In genomic region chr2:158699908-158700307, GRCm38 (mm10) we compare ENCODE assay signal across 29 mouse cellular contexts. TPM values are rescaled to one million over a fixed set of nuclear protein-coding genes. Genes with fewer than 3 reads are reported as not detected.
A peak's percentile ranks its signal among the peaks of the same experiment; 100 is the strongest.
DNase-seq lines count a peak whose midpoint lies in the region; ATAC-seq and TF ChIP-seq lines count a peak whose summit lies in the region.
"Had no signal": no experiment of that assay in that cellular context is flagged by ENCODE, and none has a peak within 500 bp of the region (broad histone marks: within the 10 kb centered on the region; RNA-seq: fewer than 3 reads in every experiment).

No protein-coding gene starts in this region.

- WGBS in liver, embryonic 12.5 days (ENCODE audit: insufficient replicate concordance) = 73% methylated on average over 6 of the region's 6 CpGs

- H3K27ac ChIP-seq in layer of hippocampus, adult 2 months = peak overlapping the region; percentile 65
- H3K27ac ChIP-seq in liver, embryonic 12.5 days = no peak overlapping the region
- H3K27ac ChIP-seq: forebrain, embryonic 13.5 days; hindbrain, embryonic 15.5 days; kidney, postnatal 0 days; limb, embryonic 12.5 days; lung, embryonic 15.5 days; midbrain, embryonic 10.5 days; midbrain, embryonic 15.5 days; neural tube, embryonic 15.5 days; stomach, embryonic 15.5 days had no signal

- no peak overlapping the region for H3K4me3 ChIP-seq in layer of hippocampus, adult 2 months
- H3K4me3 ChIP-seq in liver, embryonic 12.5 days = no peak overlapping the region
- H3K4me3 ChIP-seq: forebrain, embryonic 13.5 days; heart, embryonic 12.5 days; hindbrain, embryonic 15.5 days; limb, embryonic 12.5 days; lung, embryonic 15.5 days; midbrain, embryonic 10.5 days; midbrain, embryonic 15.5 days; neural tube, embryonic 15.5 days; stomach, embryonic 15.5 days had no signal

- TF ChIP-seq CTCF in layer of hippocampus, adult 2 months (conservative IDR thresholded peaks at IDR 0.05) = no peak

- no peaks in the 10 kb centered on the region for H3K27me3 ChIP-seq in liver, embryonic 12.5 days (replicated peaks)
- H3K27me3 ChIP-seq: forebrain, embryonic 13.5 days; heart, embryonic 12.5 days; hindbrain, embryonic 15.5 days; limb, embryonic 12.5 days; lung, embryonic 15.5 days; midbrain, embryonic 15.5 days; neural tube, embryonic 15.5 days; stomach, embryonic 15.5 days had no signal

- H3K4me1 ChIP-seq in liver, embryonic 12.5 days = no peaks in the 10 kb centered on the region
- H3K4me1 ChIP-seq: forebrain, embryonic 13.5 days; heart, embryonic 12.5 days; hindbrain, embryonic 15.5 days; limb, embryonic 12.5 days; midbrain, embryonic 15.5 days; neural tube, embryonic 15.5 days; stomach, embryonic 15.5 days had no signal

- H3K36me3 ChIP-seq in liver, embryonic 12.5 days = no peaks in the 10 kb centered on the region
- H3K36me3 ChIP-seq: heart, embryonic 12.5 days; hindbrain, embryonic 15.5 days; limb, embryonic 12.5 days; lung, embryonic 15.5 days; midbrain, embryonic 10.5 days; midbrain, embryonic 15.5 days; stomach, embryonic 15.5 days had no signal

- H3K9ac ChIP-seq in liver, embryonic 12.5 days = no peak overlapping the region
- H3K9ac ChIP-seq: forebrain, embryonic 13.5 days; heart, embryonic 12.5 days; hindbrain, embryonic 15.5 days; limb, embryonic 12.5 days; lung, embryonic 15.5 days; midbrain, embryonic 15.5 days; neural tube, embryonic 15.5 days; stomach, embryonic 15.5 days had no signal

- peak; percentile 28 for ATAC-seq in frontal cortex, adult (ENCODE audit: low TSS enrichment)
- ATAC-seq in liver, embryonic 12.5 days = no peak
- ATAC-seq: forebrain, embryonic 13.5 days; midbrain, embryonic 15.5 days; Patski had no signal

- no peaks in the 10 kb centered on the region for H3K9me3 ChIP-seq in liver, embryonic 12.5 days (replicated peaks)
- H3K9me3 ChIP-seq: forebrain, embryonic 13.5 days; heart, embryonic 12.5 days; hindbrain, embryonic 15.5 days; limb, embryonic 12.5 days; lung, embryonic 15.5 days; midbrain, embryonic 10.5 days; midbrain, embryonic 15.5 days; neural tube, embryonic 15.5 days; stomach, embryonic 15.5 days had no signal

- DNase-seq in frontal cortex, postnatal 10 days (ENCODE audit: low spot score in 2 of 2) = no peak
- DNase-seq in layer of hippocampus, adult 2 months (ENCODE audit: low spot score in 2 of 2) = peak in 1 of 2 experiments; percentile 40
- DNase-seq in layer of hippocampus, adult 9-10 months (ENCODE audit: low spot score) = no peak
- peak; percentile 54 for DNase-seq in testis, postnatal 10 days (ENCODE audit: low spot score)
- DNase-seq in testis, postnatal 14 days (ENCODE audit: low spot score) = no peak
- no peak for DNase-seq in cerebellum, adult 9-10 months
- DNase-seq: adrenal gland, postnatal 10 days; cerebellum, adult 11-12 months; cerebellum, postnatal 25 days; gastrocnemius, postnatal 36 days; heart, adult 18-20 months; heart, postnatal 4 days; kidney, adult 18-20 months; right cerebral cortex, postnatal 4 days; thymus, adult 18-20 months; thymus, postnatal 25 days had no signal

- no peak overlapping the region for H3K4me2 ChIP-seq in liver, embryonic 12.5 days
- H3K4me2 ChIP-seq: forebrain, embryonic 13.5 days; heart, embryonic 12.5 days; hindbrain, embryonic 15.5 days; limb, embryonic 12.5 days; lung, embryonic 15.5 days; midbrain, embryonic 15.5 days; neural tube, embryonic 15.5 days; stomach, embryonic 15.5 days had no signal

RNA-seq across cellular contexts. Expression of gene Ppp1r16b, which starts 34.7 kb away (rescaled TPM):
- 100 to 1,000 TPM; 147 to 150 TPM for total RNA-seq in layer of hippocampus, adult 2 months (2021)
- 1.9 and 2.0 TPM in 2 replicates for polyA plus RNA-seq in liver, embryonic 12.5 days (2016; fragmentation: Nextera tagmentation; extraction: Ambion mirVana)
